8 mouse cellular contexts compared by ENCODE assay signal in genomic region chr7:60622271-60623249, GRCm38 (mm10).
DNase-seq lines count a peak whose midpoint lies in the region; ATAC-seq and TF ChIP-seq lines count a peak whose summit lies in the region.
"Not testable (repeated sequence)": the region's sequence is repeated elsewhere in the genome, so short reads cannot be mapped to it uniquely, and the experiment has no call there.

No protein-coding gene starts in this region.

- peak; percentile 85 for ATAC-seq in intestine, embryonic 14.5 days (replicated peaks; ENCODE audit: low FRiP score, low TSS enrichment, low read depth)
- ATAC-seq in lung, embryonic 15.5 days (ENCODE audit: borderline replicate concordance, extremely low read depth, low FRiP score, low TSS enrichment), result peak; percentile 79; the same call in 1 of the 2 replicates
- ATAC-seq in neural tube, embryonic 15.5 days (ENCODE audit: low FRiP score), result peak; percentile 96

- H3K9me3 ChIP-seq in intestine, embryonic 14.5 days (ENCODE audit: control insufficient read depth, low read length); lung, embryonic 15.5 days; neural tube, embryonic 15.5 days (replicated peaks): not testable (repeated sequence)

- TF ChIP-seq POLR2A in bone marrow macrophage, adult 2 months (IDR thresholded peaks at IDR 0.05; ENCODE audit: borderline replicate concordance, low read depth, low read length), result not testable (repeated sequence)

- peak; percentile 59 for DNase-seq in embryo, embryonic 9.5 days (ENCODE audit: extremely low spot score)
- peak; percentile 6 for DNase-seq in gastrocnemius, postnatal 14 days
- DNase-seq in intestine, embryonic 14.5 days (ENCODE audit: low spot score), result peak; percentile 73
- DNase-seq in left cerebral cortex, adult 11 months (ENCODE audit: low spot score), result peak; percentile 6
- peak; percentile 7 for DNase-seq in thymus, postnatal 4 days

- peak overlapping the region; percentile 45 for H3K4me3 ChIP-seq in bone marrow macrophage, adult 2 months (ENCODE audit: insufficient read depth, low read length)
- H3K4me3 ChIP-seq in intestine, embryonic 14.5 days (ENCODE audit: low read depth, low read length), result peak overlapping the region; percentile 28
- H3K4me3 ChIP-seq in lung, embryonic 15.5 days, result peak overlapping the region; percentile 32
- peak overlapping the region; percentile 37 for H3K4me3 ChIP-seq in neural tube, embryonic 15.5 days (replicated peaks)

- TF ChIP-seq CTCF in bone marrow macrophage, adult 2 months (IDR thresholded peaks at IDR 0.05; ENCODE audit: low read depth, low read length), result not testable (repeated sequence)

- H3K27me3 ChIP-seq in intestine, embryonic 14.5 days (replicated peaks; ENCODE audit: control insufficient read depth, insufficient read depth, low read length); lung, embryonic 15.5 days; neural tube, embryonic 15.5 days (replicated peaks): not testable (repeated sequence)

- H3K9ac ChIP-seq in intestine, embryonic 14.5 days (ENCODE audit: low read length), result 0 out of 2 replicates have a peak overlapping the region, but pooled peaks have one; percentile 7
- H3K9ac ChIP-seq in lung, embryonic 15.5 days, result not testable (repeated sequence)
- peak overlapping the region; percentile 37 for H3K9ac ChIP-seq in neural tube, embryonic 15.5 days (replicated peaks)

- H3K27ac ChIP-seq in bone marrow macrophage, adult 2 months (ENCODE audit: insufficient read depth, low read depth, low read length); intestine, embryonic 14.5 days (ENCODE audit: low read depth); lung, embryonic 15.5 days: not testable (repeated sequence)
- H3K27ac ChIP-seq in neural tube, embryonic 15.5 days (replicated peaks), result peak overlapping the region; percentile 74

- 29% methylated on average over 29 of the region's 29 CpGs for WGBS in intestine, embryonic 14.5 days
- WGBS in lung, embryonic 15.5 days, result 24% methylated on average over 29 of the region's 29 CpGs
- 28% methylated on average over 29 of the region's 29 CpGs for WGBS in neural tube, embryonic 15.5 days

- peak overlapping the region; percentile 42 for H3K4me2 ChIP-seq in intestine, embryonic 14.5 days (ENCODE audit: low read length)
- peak overlapping the region; percentile 46 for H3K4me2 ChIP-seq in lung, embryonic 15.5 days
- H3K4me2 ChIP-seq in neural tube, embryonic 15.5 days, result peak overlapping the region; percentile 51

- intact Hi-C loops in gastrocnemius, postnatal 14 days (cut with DNase I; ENCODE audit: low total_unique reads), result not testable (repeated sequence)

- H3K36me3 ChIP-seq in intestine, embryonic 14.5 days (ENCODE audit: control insufficient read depth, insufficient read depth, low read length); lung, embryonic 15.5 days; neural tube, embryonic 15.5 days: not testable (repeated sequence)

- not testable (repeated sequence) for H3K4me1 ChIP-seq in bone marrow macrophage, adult 2 months (ENCODE audit: control insufficient read depth, insufficient read depth, low read length); intestine, embryonic 14.5 days (replicated peaks; ENCODE audit: control insufficient read depth, insufficient read depth, low read length); lung, embryonic 15.5 days; neural tube, embryonic 15.5 days

Comparison
In these comparisons a context has a peak if more than half of its experiments do, and no peak if none do; other contexts are left out.
1. DNase-seq: peak in every context shown above with its lines; median percentile 73 in intestine, embryonic 14.5 days; 59 in embryo, embryonic 9.5 days; 7 in thymus, postnatal 4 days; 6 in gastrocnemius, postnatal 14 days; 6 in left cerebral cortex, adult 11 months.